Mouse (Mus musculus) liver, embryonic 12.5 days (tissue): ENCODE data around the gene Myo1h. TPM values are rescaled to one million over a fixed set of nuclear protein-coding genes. Genes with fewer than 3 reads are reported as not detected.
A peak's percentile ranks its signal among the peaks of the same experiment; 100 is the strongest.

ENCODE experiments used
- ATAC-seq: fragments of 200-750 bp; cut with Nextera tagmentation; 2 replicates; pipeline ENCODE4 v1.8.0; 2017; ENCODE audit warnings: moderate number of reproducible peaks, mild to moderate bottlenecking, moderate library complexity
- H3K27ac ChIP-seq: fragments of 300-500 bp; sonication (generic); 2 replicates; pipeline ENCODE4 v1.5.1; 2016; ENCODE audit warnings: mild to moderate bottlenecking
- H3K27me3 ChIP-seq: fragments of 300-500 bp; sonication (generic); replicated peaks from 2 replicates; pipeline ENCODE4 v1.6.1; 2016; ENCODE audit warnings: mild to moderate bottlenecking, moderate library complexity
- H3K36me3 ChIP-seq: fragments of 300-500 bp; sonication (generic); 2 replicates; pipeline ENCODE4 v1.6.1; 2016; ENCODE audit warnings: mild to moderate bottlenecking, moderate library complexity
- H3K4me1 ChIP-seq: fragments of 300-500 bp; sonication (generic); 2 replicates; pipeline ENCODE4 v1.6.1; 2016
- H3K4me2 ChIP-seq: fragments of 300-500 bp; sonication (generic); 2 replicates; pipeline ENCODE4 v1.6.1; 2016; ENCODE audit warnings: mild to moderate bottlenecking, moderate library complexity
- H3K4me3 ChIP-seq: fragments of 300-500 bp; sonication (generic); 2 replicates; pipeline ENCODE4 v1.5.1; 2016; ENCODE audit warnings: mild to moderate bottlenecking, moderate library complexity
- H3K9ac ChIP-seq: fragments of 300-500 bp; sonication (generic); 2 replicates; pipeline ENCODE4 v1.6.1; 2016; ENCODE audit warnings: mild to moderate bottlenecking, moderate library complexity
- H3K9me3 ChIP-seq: fragments of 300-500 bp; sonication (generic); replicated peaks from 2 replicates; pipeline ENCODE4 v1.6.1; 2016; ENCODE audit warnings: mild to moderate bottlenecking, moderate library complexity
- WGBS: fragments of 180-500 bp; shearing (Covaris S2); methylation state at CpG from one replicate; pipeline ENCODE4 v1.1.7; 2016; ENCODE audit not compliant: insufficient replicate concordance; 5-methylcytosine and 5-hydroxymethylcytosine counted together
- polyA plus RNA-seq: library from polyadenylated mRNA; unstranded; fragments of >200 nt; fragmentation: Nextera tagmentation; extraction: Ambion mirVana; gene quantifications from 2 replicates; pipeline ENCODE4 v1.2.1, GENCODE M21; 2016

The Myo1h gene
- polyA plus RNA-seq, 1 experiment from 2014 or later: 0.38 TPM

DNA sequence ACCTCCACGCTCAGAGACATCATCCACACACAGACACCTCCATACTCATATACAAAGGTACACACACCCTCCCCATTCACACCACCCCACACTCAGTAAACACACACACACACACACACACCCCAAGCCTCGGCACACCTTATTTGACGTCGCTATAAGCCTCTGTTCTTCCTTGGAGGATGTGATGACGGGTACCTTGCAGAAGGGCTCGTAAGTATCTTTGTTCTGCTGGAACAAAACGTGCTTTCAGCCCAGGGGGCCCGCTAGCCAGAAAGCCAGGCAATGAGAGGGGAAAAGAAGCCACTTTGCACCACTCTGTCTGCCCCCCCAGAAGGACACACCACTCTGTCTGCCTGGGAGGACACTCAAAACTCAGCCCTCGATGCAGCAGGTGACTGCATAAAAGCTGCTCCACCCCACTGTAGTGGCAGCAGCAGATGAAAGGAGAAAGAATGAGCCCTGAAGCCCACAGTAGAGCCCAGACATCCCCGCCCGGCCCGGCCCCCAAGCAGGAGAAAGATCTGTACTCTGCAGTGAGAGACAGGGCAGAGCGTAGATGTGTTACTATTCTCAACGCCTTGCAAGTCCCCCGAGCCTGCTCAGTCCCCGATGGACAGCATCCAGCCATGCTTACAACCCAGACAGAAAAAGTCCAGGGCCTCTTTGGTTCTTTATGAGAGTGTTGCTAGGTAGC is 80.0 kb downstream of the Myo1h start:
- Histone ChIP-seq H3K9ac (no peak overlapping the region), H3K9me3 (no peaks in the 10 kb centered on the region), H3K4me3 (no peak overlapping the region), H3K4me2 (no peak overlapping the region), H3K4me1 (peaks cover 45% of the 10 kb centered on the region), H3K27ac (no peak overlapping the region), H3K36me3 (peaks cover 85% of the 10 kb centered on the region), H3K27me3 (no peaks in the 10 kb centered on the region)
- 84% methylated on average over 16 of the region's 16 CpGs for WGBS
- no peak for ATAC-seq

DNA sequence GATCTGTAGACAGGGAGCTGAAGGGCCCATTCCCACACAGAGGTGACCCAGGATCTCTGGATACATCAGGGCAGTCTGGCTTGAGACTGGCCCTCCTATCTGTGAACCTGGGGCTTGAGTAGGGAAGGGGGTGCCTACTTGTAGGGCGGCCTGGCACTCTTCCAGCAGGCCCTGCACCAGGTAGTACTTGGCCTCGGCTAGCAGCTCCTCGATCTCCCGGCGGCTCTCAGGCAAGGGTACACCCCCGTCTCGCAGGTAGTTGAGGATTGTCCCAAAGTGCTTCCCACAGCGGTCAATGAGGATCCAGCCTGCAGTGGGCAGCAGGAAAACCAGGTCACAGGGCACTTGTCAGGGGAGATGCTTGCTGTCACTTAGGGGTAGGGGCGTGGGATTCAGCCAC is 81.0 kb downstream of the Myo1h start:
- no peaks in the 10 kb centered on the region for H3K27me3 ChIP-seq
- no peaks in the 10 kb centered on the region for H3K9me3 ChIP-seq
- peaks cover 54% of the 10 kb centered on the region for H3K4me1 ChIP-seq
- no peak overlapping the region for H3K4me2 ChIP-seq
- WGBS: 90% methylated on average over 9 of the region's 9 CpGs
- H3K9ac ChIP-seq: no peak overlapping the region
- peak overlapping the region; percentile 52 for H3K27ac ChIP-seq
- no peak for ATAC-seq
- peaks cover 85% of the 10 kb centered on the region for H3K36me3 ChIP-seq
- no peak overlapping the region for H3K4me3 ChIP-seq

DNA sequence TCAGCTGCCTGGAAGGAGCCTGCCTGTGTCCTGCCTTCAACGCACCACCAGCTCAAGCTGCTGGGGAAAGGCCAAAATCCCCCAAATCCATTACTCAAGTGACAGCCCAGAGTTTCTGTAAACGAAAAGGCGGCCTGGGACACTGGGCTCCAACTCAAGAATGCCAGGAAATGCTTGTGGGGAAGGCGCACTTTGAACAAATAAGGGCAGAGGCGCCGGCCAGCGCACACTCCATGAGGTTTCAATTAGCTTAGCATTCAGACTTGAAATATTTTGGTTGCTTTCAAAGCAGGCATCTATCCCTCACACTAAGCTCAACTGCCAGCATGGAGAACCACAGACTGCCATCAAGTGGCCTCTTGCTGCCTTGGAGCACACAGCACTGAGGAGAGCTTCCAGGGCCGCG is 81.4 kb downstream of the Myo1h start:
- peaks cover 84% of the 10 kb centered on the region for H3K36me3 ChIP-seq
- peak overlapping the region; percentile 46; the same call in 1 of the 2 replicates for H3K9ac ChIP-seq
- WGBS: 51% methylated on average over 9 of the region's 9 CpGs
- H3K27me3 ChIP-seq: no peaks in the 10 kb centered on the region
- H3K27ac ChIP-seq: peak overlapping the region; percentile 77
- peaks cover 59% of the 10 kb centered on the region for H3K4me1 ChIP-seq
- no peak for ATAC-seq
- H3K4me2 ChIP-seq: peak overlapping the region; percentile 60; the same call in 1 of the 2 replicates
- H3K9me3 ChIP-seq: no peaks in the 10 kb centered on the region
- H3K4me3 ChIP-seq: no peak overlapping the region

DNA sequence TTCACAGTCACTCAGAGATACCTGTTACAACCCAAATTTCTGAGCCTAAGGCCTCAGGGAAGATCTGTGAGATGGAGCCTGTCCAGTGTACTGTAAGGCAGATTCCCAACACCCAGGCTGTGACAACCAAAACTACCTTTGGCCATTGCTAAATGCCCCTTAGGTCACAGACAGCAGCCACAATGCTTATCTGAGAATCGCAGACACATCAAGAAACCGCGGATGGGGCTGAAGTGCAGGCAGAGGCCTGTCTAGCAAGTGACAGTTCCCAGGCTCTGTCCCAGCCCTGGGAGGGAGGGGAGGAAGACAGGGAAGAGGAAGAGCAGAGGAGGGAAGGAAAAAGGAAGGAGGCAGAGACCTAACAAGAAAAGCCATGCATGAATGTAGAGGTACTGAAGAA is 82.4 kb downstream of the Myo1h start:
- Histone ChIP-seq H3K4me2 (peak overlapping the region; percentile 60), H3K36me3 (peaks cover 83% of the 10 kb centered on the region), H3K4me3 (peak overlapping the region; percentile 23), H3K27me3 (no peaks in the 10 kb centered on the region), H3K27ac (peak overlapping the region; percentile 77), H3K9ac (peak overlapping the region; percentile 46), H3K4me1 (peaks cover 69% of the 10 kb centered on the region), H3K9me3 (no peaks in the 10 kb centered on the region)
- ATAC-seq: peak; percentile 77
- 2% methylated on average over 3 of the region's 3 CpGs for WGBS

DNA sequence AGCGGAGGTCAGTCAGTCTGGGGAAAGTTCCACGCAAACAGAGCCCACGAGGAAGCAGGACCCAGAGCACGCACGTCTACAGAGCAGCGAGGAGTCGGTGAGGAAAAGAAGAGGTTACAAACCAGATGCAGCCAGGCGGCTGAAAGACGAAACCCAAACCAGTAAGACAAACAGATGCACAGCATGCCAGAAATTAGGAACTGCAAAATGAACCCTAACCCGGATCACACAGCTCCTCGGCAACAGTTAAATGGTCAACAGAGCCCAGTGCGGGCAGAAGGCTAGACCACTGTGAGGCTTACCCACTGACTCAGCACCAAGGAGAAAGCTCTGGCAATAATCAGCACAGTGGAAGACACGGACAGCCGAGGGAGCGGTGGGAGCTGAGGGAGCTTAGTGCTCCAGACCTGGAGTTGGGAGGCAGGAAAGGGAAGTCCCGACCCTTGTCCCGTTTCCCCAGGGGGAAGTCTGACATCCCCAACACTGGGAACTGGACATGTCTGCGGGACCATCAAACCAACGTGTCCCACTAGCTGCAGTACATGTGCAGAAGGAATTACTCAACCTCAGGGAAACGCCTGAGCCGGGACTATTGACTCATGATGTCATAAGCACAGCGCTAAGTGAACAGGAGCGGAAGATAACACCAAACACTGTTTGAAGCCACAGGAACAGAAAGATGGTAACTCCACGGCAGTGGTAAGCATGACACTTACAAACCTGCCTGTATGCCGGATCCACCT is 82.9 kb downstream of the Myo1h start:
- Histone ChIP-seq H3K9ac (peak overlapping the region; percentile 46), H3K4me3 (peak overlapping the region; percentile 23), H3K4me2 (peak overlapping the region; percentile 60), H3K27ac (peak overlapping the region; percentile 77), H3K36me3 (peaks cover 77% of the 10 kb centered on the region), H3K27me3 (no peaks in the 10 kb centered on the region), H3K9me3 (no peaks in the 10 kb centered on the region), H3K4me1 (peaks cover 74% of the 10 kb centered on the region)
- WGBS: 21% methylated on average over 25 of the region's 25 CpGs
- ATAC-seq: 0 out of 2 replicates have a peak, but pooled peaks have one; percentile 8

DNA sequence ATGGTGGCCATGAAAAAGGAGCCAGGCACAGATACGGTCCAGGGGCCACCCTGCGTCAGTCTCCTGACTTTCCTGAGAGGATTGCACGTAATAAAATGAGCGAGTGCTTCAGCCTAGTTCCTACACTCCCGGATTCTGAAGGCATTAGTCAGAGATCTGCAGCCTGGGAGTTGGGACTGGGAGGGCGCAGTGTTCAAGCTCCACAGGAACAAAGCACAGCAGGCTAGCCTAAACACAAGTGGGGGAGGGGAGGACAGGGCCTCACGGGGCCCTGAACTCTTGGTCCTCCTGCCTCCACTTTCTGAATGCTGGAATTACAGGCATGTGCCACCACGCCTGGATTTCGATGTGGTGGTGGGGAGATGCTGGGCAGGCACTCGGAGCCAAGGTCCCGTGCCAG is 83.6 kb downstream of the Myo1h start:
- ATAC-seq: no peak
- H3K4me2 ChIP-seq: peak overlapping the region; percentile 60

DNA sequence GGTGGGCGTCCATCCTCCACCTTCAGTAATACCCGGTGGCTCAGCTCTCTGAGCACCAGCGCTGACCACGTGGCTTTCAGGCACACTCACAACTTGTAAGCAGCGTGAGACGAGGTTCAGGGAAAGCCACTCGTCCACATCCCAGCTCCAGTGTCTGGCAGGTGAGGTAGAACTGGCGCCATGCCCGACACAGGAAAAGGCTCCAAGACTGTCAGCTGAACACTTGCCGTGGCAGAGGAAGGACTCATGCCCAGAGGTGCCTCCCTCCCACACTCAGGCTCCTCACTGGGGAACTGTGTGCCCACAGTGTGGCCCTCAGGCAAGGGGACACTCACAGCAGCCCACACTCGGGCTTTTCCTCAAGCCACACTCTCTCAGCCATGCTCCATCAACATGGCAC is 84.2 kb downstream of the Myo1h start:
- ATAC-seq: no peak
- peaks cover 87% of the 10 kb centered on the region for H3K4me1 ChIP-seq
- H3K9ac ChIP-seq: no peak overlapping the region
- H3K4me2 ChIP-seq: no peak overlapping the region
- H3K27ac ChIP-seq: peak overlapping the region; percentile 77; the same call in 1 of the 2 replicates
- H3K27me3 ChIP-seq: no peaks in the 10 kb centered on the region
- peaks cover 64% of the 10 kb centered on the region for H3K36me3 ChIP-seq
- no peak overlapping the region for H3K4me3 ChIP-seq
- H3K9me3 ChIP-seq: no peaks in the 10 kb centered on the region
- WGBS: 80% methylated on average over 11 of the region's 11 CpGs

More for the DNA sequence above, 83.6 kb downstream of the Myo1h start:
- peaks cover 70% of the 10 kb centered on the region for H3K36me3 ChIP-seq
- H3K4me3 ChIP-seq: no peak overlapping the region
- peaks cover 81% of the 10 kb centered on the region for H3K4me1 ChIP-seq
- WGBS: 56% methylated on average over 11 of the region's 11 CpGs
- no peaks in the 10 kb centered on the region for H3K9me3 ChIP-seq
- H3K9ac ChIP-seq: no peak overlapping the region
- H3K27ac ChIP-seq: peak overlapping the region; percentile 77
- no peaks in the 10 kb centered on the region for H3K27me3 ChIP-seq

DNA sequence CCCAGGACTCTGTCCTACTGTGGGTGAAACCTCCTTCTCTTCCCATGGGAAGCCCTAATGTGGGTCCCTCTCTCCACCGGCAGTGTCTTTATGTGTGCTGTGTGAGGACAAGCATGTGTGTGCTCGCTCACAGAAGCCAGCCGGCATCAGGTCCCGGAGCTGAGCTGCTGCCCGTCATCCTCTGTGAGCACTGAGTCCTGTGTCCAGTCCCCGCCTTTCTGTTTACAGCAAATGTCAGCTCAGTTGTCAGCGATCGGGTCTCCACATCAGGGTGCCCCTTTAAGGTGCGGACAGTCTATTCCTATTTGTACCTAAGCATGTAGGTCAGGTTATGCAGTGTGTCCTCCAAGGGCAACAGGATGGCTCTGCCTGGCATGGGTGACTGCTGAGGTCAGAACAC is 84.6 kb downstream of the Myo1h start:
- no peak overlapping the region for H3K4me2 ChIP-seq
- H3K27ac ChIP-seq: 0 out of 2 replicates have a peak overlapping the region, but pooled peaks have one; percentile 52
- no peak overlapping the region for H3K4me3 ChIP-seq
- no peaks in the 10 kb centered on the region for H3K27me3 ChIP-seq
- H3K9me3 ChIP-seq: no peaks in the 10 kb centered on the region
- H3K9ac ChIP-seq: no peak overlapping the region
- peaks cover 60% of the 10 kb centered on the region for H3K36me3 ChIP-seq
- 83% methylated on average over 9 of the region's 9 CpGs for WGBS
- ATAC-seq: no peak
- H3K4me1 ChIP-seq: peaks cover 91% of the 10 kb centered on the region

DNA sequence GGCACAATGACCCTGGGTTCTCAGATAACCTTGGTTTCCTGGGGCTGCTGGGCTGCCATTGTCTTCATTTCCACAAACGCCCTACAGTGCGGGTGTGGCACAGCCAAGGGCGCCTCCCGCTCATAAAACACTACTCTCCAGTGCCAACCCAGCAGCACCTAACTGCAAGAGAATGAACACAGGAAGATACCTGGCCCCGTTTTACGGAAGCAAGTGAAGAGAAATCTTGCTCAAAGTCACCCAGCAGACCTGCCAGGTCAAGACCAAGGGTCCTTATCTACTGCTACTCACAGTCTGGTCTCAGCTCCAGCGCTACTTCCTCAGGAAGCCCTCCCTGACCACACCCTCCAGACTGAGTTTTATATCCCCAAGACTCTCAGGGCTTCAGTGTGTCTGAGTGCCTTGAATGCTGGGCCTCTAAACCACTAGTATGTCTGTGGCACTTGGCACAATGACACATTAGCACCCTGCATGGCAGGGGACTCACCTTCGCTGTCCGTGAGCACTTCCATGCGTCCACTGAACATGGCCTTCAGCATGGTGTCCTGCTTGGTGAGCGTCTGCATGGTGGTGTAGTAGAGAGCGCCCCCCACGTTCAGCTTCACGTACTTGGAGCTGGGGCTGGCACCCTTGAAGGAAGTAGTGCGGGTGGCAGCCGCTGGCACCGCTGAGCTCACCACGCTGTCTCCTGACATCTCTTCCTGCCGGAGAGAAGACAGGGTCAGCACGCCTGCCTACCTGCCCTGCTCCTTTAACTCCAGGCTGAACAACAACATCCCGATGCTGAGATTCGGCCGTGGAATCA is 85.6 kb downstream of the Myo1h start:
- no peaks in the 10 kb centered on the region for H3K9me3 ChIP-seq
- peaks cover 100% of the 10 kb centered on the region for H3K4me1 ChIP-seq
- H3K4me3 ChIP-seq: 0 out of 2 replicates have a peak overlapping the region, but pooled peaks have one; percentile 2
- H3K27ac ChIP-seq: peak overlapping the region; percentile 52
- 29% methylated on average over 23 of the region's 23 CpGs for WGBS
- peak overlapping the region; percentile 15; the same call in 1 of the 2 replicates for H3K9ac ChIP-seq
- peak overlapping the region; percentile 52 for H3K4me2 ChIP-seq
- peaks cover 50% of the 10 kb centered on the region for H3K36me3 ChIP-seq
- peak; percentile 53 for ATAC-seq
- no peaks in the 10 kb centered on the region for H3K27me3 ChIP-seq

DNA sequence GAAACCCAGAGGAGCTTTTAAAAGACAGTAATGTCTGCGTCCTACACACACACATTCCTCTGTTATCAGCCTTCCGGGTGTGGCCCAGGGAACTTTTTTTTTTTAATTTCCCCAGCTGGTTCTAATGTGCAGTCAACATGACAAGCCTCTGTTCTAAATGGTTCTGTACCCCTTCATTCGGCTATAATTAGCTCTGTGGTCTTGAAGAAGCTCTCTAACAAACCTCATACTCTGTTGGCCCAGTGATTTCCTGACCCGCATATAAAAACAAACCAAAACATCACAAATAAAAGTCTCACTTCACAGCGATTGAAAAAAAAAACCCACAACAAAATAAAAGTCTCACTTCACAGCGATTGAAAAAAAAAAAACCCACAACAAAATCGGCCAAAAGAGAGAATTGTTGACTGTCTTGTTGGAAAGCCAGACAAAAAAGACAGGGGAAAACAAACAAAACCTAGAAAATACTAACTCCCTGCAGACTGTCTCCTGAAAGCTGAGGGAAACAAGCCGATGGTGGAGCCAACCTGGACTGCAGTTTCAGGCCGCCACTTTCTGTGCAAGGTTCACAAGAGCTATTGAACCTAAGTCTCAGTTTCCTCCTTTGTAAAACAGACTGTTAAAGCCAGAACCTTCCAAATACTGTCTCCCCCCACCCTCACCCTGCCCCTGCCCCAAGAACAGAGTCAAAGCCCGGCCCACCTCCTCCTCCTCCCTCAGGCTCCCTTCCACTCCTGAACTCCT is 89.4 kb downstream of the Myo1h start:
- no peaks in the 10 kb centered on the region for H3K9me3 ChIP-seq
- no peaks in the 10 kb centered on the region for H3K27me3 ChIP-seq
- no peak for ATAC-seq
- peak overlapping the region; percentile 87 for H3K4me3 ChIP-seq
- peak overlapping the region; percentile 51 for H3K9ac ChIP-seq
- peak overlapping the region; percentile 93 for H3K27ac ChIP-seq
- H3K4me1 ChIP-seq: peaks cover 84% of the 10 kb centered on the region
- H3K4me2 ChIP-seq: peak overlapping the region; percentile 96
- whole genome bisulfite sequencing: 20% methylated on average over 10 of the region's 10 CpGs
- peaks cover 36% of the 10 kb centered on the region for H3K36me3 ChIP-seq

DNA sequence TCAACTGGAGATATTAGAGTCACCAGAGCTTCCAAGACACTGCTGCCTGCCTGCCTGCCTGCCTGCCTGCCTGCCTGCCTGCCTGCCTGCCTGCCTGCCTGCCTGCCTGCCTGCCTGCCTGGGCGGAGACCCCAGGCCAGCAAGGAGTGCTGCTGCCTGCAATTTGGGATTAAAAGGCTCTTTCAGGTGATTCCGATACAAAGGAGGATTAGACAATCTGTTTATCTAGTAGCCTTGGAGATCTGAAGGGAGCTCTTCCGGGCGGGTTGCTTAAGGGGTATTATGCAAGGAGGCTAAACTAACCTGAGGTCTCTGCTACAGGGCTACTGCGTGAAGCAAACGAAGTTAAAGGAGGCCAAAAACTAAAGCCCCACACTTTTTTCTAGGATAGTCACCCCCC is 90.0 kb downstream of the Myo1h start:
- Histone ChIP-seq H3K36me3 (peaks cover 36% of the 10 kb centered on the region), H3K9me3 (no peaks in the 10 kb centered on the region), H3K27ac (peak overlapping the region; percentile 93), H3K4me3 (peak overlapping the region; percentile 87), H3K4me1 (peaks cover 78% of the 10 kb centered on the region), H3K27me3 (no peaks in the 10 kb centered on the region), H3K9ac (peak overlapping the region; percentile 92), H3K4me2 (peak overlapping the region; percentile 96)
- 23% methylated on average over 6 of the region's 6 CpGs for WGBS
- no peak for ATAC-seq
